Mouse (Mus musculus) midbrain, embryonic 14.5 days (tissue): ENCODE data around the gene Mfap4. TPM values are rescaled to one million over a fixed set of nuclear protein-coding genes. Genes with fewer than 3 reads are reported as not detected.
A peak's percentile ranks its signal among the peaks of the same experiment; 100 is the strongest.

Experiments
- ATAC-seq: fragments of 200-750 bp; cut with Nextera tagmentation; 2 replicates; pipeline ENCODE4 v1.8.0; 2017; ENCODE audit warnings: moderate number of reproducible peaks, moderate library complexity; ENCODE audit not compliant: low FRiP score, low TSS enrichment
- DNase-seq: peaks from one replicate; pipeline ENCODE4 v3.0.0-alpha.2; 2015
- H3K27ac ChIP-seq: fragments of 300-500 bp; sonication (generic); replicated peaks from 2 replicates; pipeline ENCODE4 v1.5.1; 2014; ENCODE audit warnings: mild to moderate bottlenecking, low read depth, low read length, moderate library complexity
- H3K27me3 ChIP-seq: fragments of 300-500 bp; sonication (generic); 2 replicates; pipeline ENCODE4 v1.6.1; 2014; ENCODE audit warnings: low read length, control low read depth, mixed read lengths; ENCODE audit not compliant: control insufficient read depth, insufficient read depth
- H3K36me3 ChIP-seq: fragments of 300-500 bp; sonication (generic); 2 replicates; pipeline ENCODE4 v1.6.1; 2014; ENCODE audit warnings: low read length, control low read depth; ENCODE audit not compliant: control insufficient read depth, insufficient read depth
- H3K4me1 ChIP-seq: fragments of 300-500 bp; sonication (generic); 2 replicates; pipeline ENCODE4 v1.6.1; 2014; ENCODE audit warnings: mild to moderate bottlenecking, antibody characterized with exemption, low read length, control low read depth; ENCODE audit not compliant: control insufficient read depth, insufficient read depth
- H3K4me2 ChIP-seq: fragments of 300-500 bp; sonication (generic); 2 replicates; pipeline ENCODE4 v1.6.1; 2014; ENCODE audit warnings: mild to moderate bottlenecking, low read length, moderate library complexity
- H3K4me3 ChIP-seq: fragments of 300-500 bp; sonication (generic); replicated peaks from 2 replicates; pipeline ENCODE4 v1.5.1; 2014; ENCODE audit warnings: low read depth, low read length
- H3K9ac ChIP-seq: fragments of 300-500 bp; sonication (generic); replicated peaks from 2 replicates; pipeline ENCODE4 v1.6.1; 2014; ENCODE audit warnings: mild to moderate bottlenecking, low read length, moderate library complexity
- H3K9me3 ChIP-seq: fragments of 300-500 bp; sonication (generic); 2 replicates; pipeline ENCODE4 v1.6.1; 2016; ENCODE audit warnings: low read length, control low read depth, mixed read lengths; ENCODE audit not compliant: control insufficient read depth
- WGBS: fragments of 180-500 bp; shearing (Covaris S2); extraction: QIAGEN DNeasy Blood & Tissue Kit; methylation state at CpG from one replicate; pipeline ENCODE4 v1.1.7; 2014; 5-methylcytosine and 5-hydroxymethylcytosine counted together
- polyA plus RNA-seq: library from polyadenylated mRNA; unstranded; fragments of >200 nt; fragmentation: Nextera tagmentation; extraction: Ambion mirVana; gene quantifications from 2 replicates; pipeline ENCODE4 v1.2.1, GENCODE M21; 2014

Gene Mfap4
- polyA plus RNA-seq, 1 experiment from 2014 or later: 29.8 TPM

DNA sequence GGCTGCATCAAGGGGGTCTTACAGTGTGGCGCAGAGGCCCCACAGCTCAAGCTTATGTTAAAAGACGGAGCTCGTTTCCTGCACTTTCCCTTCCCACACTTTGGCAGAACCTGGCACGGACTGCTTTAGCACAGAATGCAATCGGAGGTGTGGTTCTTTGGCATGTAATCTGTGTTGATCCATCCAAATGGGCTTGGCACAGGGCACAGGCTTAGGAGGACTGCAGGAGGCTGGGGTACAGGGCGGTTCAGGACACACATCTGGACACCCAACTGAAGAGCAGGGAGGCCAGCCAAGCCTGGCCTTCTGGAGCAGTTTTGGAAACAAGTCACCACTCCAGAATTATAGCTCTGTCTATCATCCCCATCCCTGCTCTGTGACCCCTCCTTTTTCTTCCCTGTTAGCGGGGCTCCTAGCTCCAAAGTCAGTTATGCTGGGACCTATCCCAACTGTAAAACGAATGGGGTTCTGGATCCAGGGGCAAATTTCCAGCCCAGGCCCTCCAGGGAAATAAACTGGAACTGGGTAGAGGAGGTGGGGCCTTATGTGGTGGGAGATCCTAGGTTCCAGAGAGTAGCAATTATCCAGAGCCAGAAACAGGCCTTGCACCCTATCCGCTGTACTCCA, 36.5 kb upstream of the Mfap4 start:
- Histone ChIP-seq H3K4me3 (no peak overlapping the region), H3K9me3 (no peaks in the 10 kb centered on the region), H3K27me3 (no peaks in the 10 kb centered on the region), H3K4me2 (no peak overlapping the region), H3K9ac (no peak overlapping the region), H3K4me1 (peaks cover 18% of the 10 kb centered on the region), H3K27ac (no peak overlapping the region), H3K36me3 (no peaks in the 10 kb centered on the region)
- DNase-seq (peak; percentile 13), ATAC-seq (no peak)
- 74% methylated on average over 9 of the region's 9 CpGs for WGBS

DNA sequence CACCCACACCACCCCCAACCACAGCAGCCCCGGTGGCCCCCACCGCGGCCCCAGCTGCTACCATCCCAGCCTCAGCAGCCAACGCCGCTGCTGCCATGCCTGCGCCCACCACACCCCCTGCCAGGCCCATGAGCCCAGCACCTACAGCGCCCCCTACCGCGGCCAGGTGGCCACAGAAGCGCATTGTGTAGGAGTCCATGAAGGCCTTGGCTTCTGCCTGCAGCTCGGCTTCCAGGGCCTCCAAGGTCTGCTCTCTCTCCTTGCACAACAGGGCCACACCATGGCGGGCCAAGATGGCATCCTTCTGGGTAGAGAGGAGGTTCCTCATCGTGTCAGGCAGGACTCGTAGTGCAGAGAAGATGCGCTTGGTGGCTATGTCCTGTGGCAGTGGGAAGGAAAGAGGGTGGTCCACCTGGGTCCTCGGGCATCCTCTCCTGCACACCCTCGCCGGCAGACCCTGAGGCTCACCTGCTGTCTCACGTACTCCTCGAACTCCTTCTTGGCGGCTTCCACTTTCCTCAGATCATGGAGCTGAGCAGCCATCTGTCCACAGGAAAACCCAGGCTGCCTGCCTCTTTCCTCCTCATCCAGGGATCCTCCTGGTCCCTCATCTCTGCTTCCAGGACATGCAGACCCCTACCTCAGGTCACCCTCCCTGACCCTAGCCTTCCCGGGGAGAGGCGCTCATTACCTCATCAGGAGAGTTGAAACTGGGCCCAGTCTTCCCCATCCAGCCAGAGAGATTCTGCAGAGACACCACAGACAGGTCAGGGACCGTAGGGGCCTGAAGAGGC, 35.5 kb upstream of the Mfap4 start:
- ATAC-seq: peak; percentile 46; the same call in 1 of the 2 replicates
- Histone ChIP-seq H3K27ac (no peak overlapping the region), H3K4me3 (no peak overlapping the region), H3K4me1 (peaks cover 24% of the 10 kb centered on the region), H3K9me3 (no peaks in the 10 kb centered on the region), H3K36me3 (no peaks in the 10 kb centered on the region), H3K9ac (no peak overlapping the region), H3K27me3 (no peaks in the 10 kb centered on the region), H3K4me2 (no peak overlapping the region)
- WGBS: 74% methylated on average over 24 of the region's 24 CpGs
- DNase-seq: no peak

DNA sequence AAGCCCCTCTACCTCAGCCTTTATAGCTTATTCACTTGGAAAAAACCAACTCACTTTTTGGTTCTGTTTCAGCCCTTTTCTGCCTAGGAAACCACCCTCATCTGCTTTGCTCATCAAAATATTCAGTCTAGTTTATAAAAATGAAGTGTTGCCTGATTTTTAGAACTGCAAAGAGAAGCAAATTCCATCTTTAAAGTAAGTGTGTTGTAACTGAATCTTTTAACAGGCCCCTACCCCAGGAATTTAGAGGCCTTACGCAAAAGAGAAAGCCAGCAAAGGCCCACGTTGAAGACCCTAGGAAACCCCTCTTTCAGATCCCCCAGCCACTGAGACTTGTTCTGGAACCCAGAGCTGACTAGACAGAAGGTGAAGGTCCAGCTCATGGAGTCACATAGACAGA, 21.2 kb upstream of the Mfap4 start:
- DNase-seq: no peak
- ATAC-seq: no peak
- H3K27me3 ChIP-seq: no peaks in the 10 kb centered on the region
- no peaks in the 10 kb centered on the region for H3K4me1 ChIP-seq
- H3K4me3 ChIP-seq: no peak overlapping the region
- no peaks in the 10 kb centered on the region; the same call in 1 of the 2 replicates for H3K9me3 ChIP-seq
- H3K9ac ChIP-seq: no peak overlapping the region
- H3K4me2 ChIP-seq: no peak overlapping the region
- WGBS: 72% methylated on average over 2 of the region's 2 CpGs
- H3K36me3 ChIP-seq: no peaks in the 10 kb centered on the region
- no peak overlapping the region for H3K27ac ChIP-seq

DNA sequence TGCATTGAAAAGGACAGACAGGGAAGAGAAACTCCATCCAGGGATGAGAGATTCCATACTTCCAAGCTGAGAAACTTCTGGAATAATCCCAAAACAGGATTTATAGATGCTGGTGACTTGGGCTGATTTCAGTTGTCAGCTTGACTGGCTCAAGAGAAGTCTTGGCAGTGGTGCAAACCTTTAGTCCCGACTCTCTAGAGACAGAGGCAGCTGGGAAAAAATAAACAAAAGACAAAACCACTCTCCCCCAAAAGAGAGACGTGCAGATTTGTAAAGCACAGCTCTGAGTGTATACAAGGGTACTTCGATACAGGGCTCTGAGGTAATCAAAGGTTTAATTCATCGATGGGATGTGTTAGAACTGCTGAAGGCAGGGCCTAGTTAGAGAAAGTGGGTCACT, 19.8 kb upstream of the Mfap4 start:
- no peak overlapping the region for H3K9ac ChIP-seq
- no peak overlapping the region for H3K27ac ChIP-seq
- H3K4me2 ChIP-seq: no peak overlapping the region
- ATAC-seq: no peak
- H3K4me1 ChIP-seq: no peaks in the 10 kb centered on the region
- no peaks in the 10 kb centered on the region for H3K36me3 ChIP-seq
- no peak for DNase-seq
- no peaks in the 10 kb centered on the region for H3K27me3 ChIP-seq
- WGBS: 64% methylated on average over 4 of the region's 4 CpGs
- no peaks in the 10 kb centered on the region; the same call in 1 of the 2 replicates for H3K9me3 ChIP-seq
- H3K4me3 ChIP-seq: no peak overlapping the region

DNA sequence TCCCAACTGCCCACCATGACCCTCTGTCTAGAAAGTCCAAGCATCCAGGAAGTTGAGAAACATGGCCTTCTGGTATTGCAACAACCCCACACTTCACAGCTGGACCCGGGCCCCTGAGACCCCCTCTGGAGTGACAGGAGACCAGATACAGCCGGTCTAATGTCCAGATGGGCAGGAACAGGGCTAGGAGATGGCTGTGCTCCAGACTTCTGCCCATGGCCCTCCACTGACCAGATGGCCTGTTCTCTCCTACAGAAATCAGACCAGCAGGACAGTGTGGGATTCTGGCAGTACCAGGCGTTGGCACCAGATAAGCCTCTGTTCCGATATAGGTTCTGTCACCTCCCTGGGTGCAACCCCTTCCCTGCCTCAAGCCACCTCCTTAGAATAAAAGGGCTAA, 16.7 kb upstream of the Mfap4 start:
- no peak overlapping the region for H3K27ac ChIP-seq
- no peak overlapping the region for H3K9ac ChIP-seq
- no peaks in the 10 kb centered on the region for H3K4me1 ChIP-seq
- H3K4me2 ChIP-seq: no peak overlapping the region
- no peaks in the 10 kb centered on the region for H3K27me3 ChIP-seq
- no peaks in the 10 kb centered on the region; the same call in 1 of the 2 replicates for H3K9me3 ChIP-seq
- H3K36me3 ChIP-seq: no peaks in the 10 kb centered on the region
- WGBS: 89% methylated on average over 4 of the region's 4 CpGs
- no peak for DNase-seq
- H3K4me3 ChIP-seq: no peak overlapping the region
- no peak for ATAC-seq

DNA sequence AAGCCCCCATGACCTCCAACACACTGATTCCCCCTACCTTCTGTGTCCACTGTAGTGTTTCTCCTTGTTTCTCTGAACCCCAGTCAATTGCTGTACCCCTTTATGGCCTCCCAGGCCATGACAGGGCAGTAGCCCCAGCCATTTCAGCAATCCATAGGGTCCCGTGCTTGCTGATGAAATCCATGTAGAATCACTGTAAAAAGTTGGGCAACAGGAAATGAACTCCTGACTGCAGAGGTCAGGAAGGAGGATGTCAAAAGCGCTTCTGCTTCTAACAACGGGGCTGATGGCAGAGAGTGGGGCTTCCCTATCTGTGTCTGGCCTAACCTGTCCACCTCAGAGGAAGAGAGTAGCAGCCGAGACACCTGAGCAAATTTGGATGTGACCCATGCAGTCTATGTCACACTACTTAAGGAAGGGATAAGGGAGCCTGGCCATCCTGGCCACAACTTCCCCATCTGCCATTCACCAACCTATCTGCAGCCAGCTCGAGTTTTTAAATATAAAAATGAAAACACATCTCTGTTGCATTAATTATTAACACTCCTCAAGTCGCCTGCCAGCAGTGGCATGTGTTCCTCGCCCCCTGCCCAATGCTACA, 15.8 kb upstream of the Mfap4 start:
- DNase-seq (no peak), ATAC-seq (no peak)
- Histone ChIP-seq H3K9ac (no peak overlapping the region), H3K4me1 (no peaks in the 10 kb centered on the region), H3K9me3 (no peaks in the 10 kb centered on the region; the same call in 1 of the 2 replicates), H3K27ac (no peak overlapping the region), H3K36me3 (no peaks in the 10 kb centered on the region), H3K4me2 (no peak overlapping the region), H3K4me3 (no peak overlapping the region), H3K27me3 (no peaks in the 10 kb centered on the region)
- 74% methylated on average over 7 of the region's 7 CpGs for WGBS

DNA sequence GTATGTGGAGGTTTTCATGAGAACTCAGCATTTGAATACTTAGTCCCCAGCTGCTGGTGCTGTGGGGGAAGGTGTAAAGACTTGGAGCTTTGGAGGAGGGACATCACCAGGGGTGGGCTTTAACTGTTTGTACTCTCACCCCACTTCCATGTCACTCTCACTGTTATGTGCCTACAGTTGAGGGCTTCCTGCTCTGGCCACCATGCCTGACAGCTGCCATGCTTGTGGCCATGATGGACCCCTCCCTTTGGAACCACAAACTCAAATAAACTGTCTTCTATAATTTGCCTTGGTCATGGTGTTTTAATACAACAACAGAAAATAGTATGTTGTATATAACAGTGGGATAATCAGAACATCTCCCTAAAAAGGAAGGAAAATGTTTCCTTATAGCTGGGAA, 14.4 kb upstream of the Mfap4 start:
- Histone ChIP-seq H3K36me3 (no peaks in the 10 kb centered on the region), H3K9ac (no peak overlapping the region), H3K4me1 (no peaks in the 10 kb centered on the region), H3K4me2 (no peak overlapping the region), H3K9me3 (no peaks in the 10 kb centered on the region; the same call in 1 of the 2 replicates), H3K27ac (no peak overlapping the region), H3K4me3 (no peak overlapping the region), H3K27me3 (no peaks in the 10 kb centered on the region)
- DNase-seq: no peak
- no peak for ATAC-seq

DNA sequence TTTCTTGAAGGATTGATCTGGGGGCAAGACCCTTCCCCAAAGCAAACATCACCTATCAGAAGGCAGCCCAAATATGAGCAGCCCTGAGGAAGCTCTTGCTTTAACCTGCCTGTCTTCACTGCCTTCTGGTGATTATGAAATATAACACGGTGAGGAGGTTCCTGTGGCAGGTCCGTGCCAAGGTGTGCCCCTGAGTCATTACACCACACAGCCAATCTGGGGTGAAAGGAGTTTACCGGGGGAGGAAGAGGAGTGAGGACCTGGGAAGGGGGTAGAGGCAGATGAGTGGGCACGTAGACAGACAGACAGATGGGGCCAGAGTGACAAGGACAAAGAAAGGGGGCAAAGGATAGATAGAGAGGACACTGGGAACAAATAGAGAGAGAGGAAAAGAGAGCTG, 11.6 kb upstream of the Mfap4 start:
- Histone ChIP-seq H3K4me3 (no peak overlapping the region), H3K9me3 (no peaks in the 10 kb centered on the region), H3K4me2 (no peak overlapping the region), H3K9ac (no peak overlapping the region), H3K27me3 (no peaks in the 10 kb centered on the region), H3K36me3 (no peaks in the 10 kb centered on the region), H3K4me1 (no peaks in the 10 kb centered on the region), H3K27ac (no peak overlapping the region)
- 85% methylated on average over 4 of the region's 4 CpGs for WGBS
- DNase-seq: no peak
- ATAC-seq: no peak
